Comparison of ENCODE assay signal across 20 mouse cellular contexts in the genomic region with DNA sequence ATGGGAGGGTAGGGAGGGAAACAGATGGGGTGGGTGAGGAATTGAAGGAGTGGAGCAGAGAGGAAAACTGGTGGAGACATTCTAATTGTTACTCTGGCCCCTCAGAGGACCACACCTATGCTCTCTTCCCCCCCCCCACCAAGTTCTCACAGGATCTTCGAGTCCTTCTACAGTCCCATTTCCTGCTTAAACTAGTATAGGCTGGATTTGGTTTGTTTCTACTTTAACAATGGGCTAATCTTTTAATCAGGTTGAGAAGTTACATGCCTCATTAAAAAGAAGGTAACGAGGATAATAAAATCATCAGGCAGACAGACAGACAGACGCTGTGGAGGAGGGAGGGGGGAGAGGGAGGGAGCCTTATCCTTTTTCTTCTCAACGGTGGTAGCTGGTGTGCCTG.
DNase-seq lines count a peak whose midpoint lies in the region; TF ChIP-seq lines count a peak whose summit lies in the region.
"Had no signal": no experiment of that assay in that cellular context is flagged by ENCODE, and none has a peak within 500 bp of the region (broad histone marks: within the 10 kb centered on the region; RNA-seq: fewer than 3 reads in every experiment).

No protein-coding gene starts in this region.

- H3K36me3 ChIP-seq in ES-E14 (ENCODE audit: control insufficient read depth, insufficient read depth, low read length, poor library complexity, severe bottlenecking) = no peaks in the 10 kb centered on the region
- H3K36me3 ChIP-seq: embryonic facial prominence, embryonic 13.5 days; embryonic facial prominence, embryonic 15.5 days; forebrain, embryonic 10.5 days; forebrain, embryonic 12.5 days had no signal

- in situ Hi-C loops in ES-E14 (cut with MboI; ENCODE audit: low sequenced_read_pairs in 2 of 2, unreplicated experiment in 2 of 2) = no loop called here

- H3K27ac ChIP-seq in ES-E14 (ENCODE audit: insufficient read depth, low read depth, low read length, poor library complexity, severe bottlenecking) = no peak overlapping the region
- H3K27ac ChIP-seq: embryonic facial prominence, embryonic 13.5 days; embryonic facial prominence, embryonic 15.5 days; forebrain, embryonic 10.5 days; forebrain, embryonic 12.5 days had no signal

- H3K4me3 ChIP-seq in ES-E14 (ENCODE audit: insufficient read depth in 1 of 2, low read depth in 1 of 2, low read length in 2 of 2, poor library complexity in 1 of 2, severe bottlenecking in 1 of 2) = no peak overlapping the region
- H3K4me3 ChIP-seq: embryonic facial prominence, embryonic 13.5 days; embryonic facial prominence, embryonic 15.5 days; erythroblast, embryonic 14.5 days; forebrain, embryonic 10.5 days; forebrain, embryonic 12.5 days had no signal

- DNase-seq in ES-CJ7 (ENCODE audit: low read depth, low spot score) (peak; percentile 76), ES-E14 (ENCODE audit: low read depth, low spot score) (peak; percentile 47), ZHBTc4 (ENCODE audit: low read depth, low spot score) (peak; percentile 79)
- DNase-seq in thymus, postnatal 4 days = no peak
- no peak for DNase-seq in layer of hippocampus, postnatal 36 days
- DNase-seq: adrenal gland, adult 2 months; adrenal gland, postnatal 10 days; adrenal gland, postnatal 25 days; cerebellum, adult 11 months; cerebellum, adult 18-20 months; cerebellum, adult 8-10 months; cerebellum, adult 9-11 months; cerebellum, postnatal 14 days; cerebellum, postnatal 36 days; embryo, embryonic 11 days had no signal

- H3K4me1 ChIP-seq in ES-E14 (ENCODE audit: control insufficient read depth in 2 of 2, insufficient read depth in 2 of 2, low read length in 2 of 2, poor library complexity in 1 of 2) = peaks cover 2 to 8% of the 10 kb centered on the region in 2 experiments; a peak in 2 of 4 replicates
- H3K4me1 ChIP-seq: embryonic facial prominence, embryonic 15.5 days had no signal

- no peaks in the 10 kb centered on the region for H3K9me3 ChIP-seq in ES-E14 (ENCODE audit: control insufficient read depth, insufficient read depth, low read depth, low read length)
- H3K9me3 ChIP-seq: embryonic facial prominence, embryonic 13.5 days; embryonic facial prominence, embryonic 15.5 days; forebrain, embryonic 10.5 days; forebrain, embryonic 12.5 days had no signal

- no peak overlapping the region for H3K9ac ChIP-seq in ES-E14 (ENCODE audit: insufficient read depth, low read depth, low read length, poor library complexity, severe bottlenecking)
- H3K9ac ChIP-seq: embryonic facial prominence, embryonic 13.5 days; embryonic facial prominence, embryonic 15.5 days; forebrain, embryonic 12.5 days had no signal

TF ChIP-seq in ES-E14, 5 proteins besides CTCF, POLR2A, EP300 and RAD21:
- TF ChIP-seq ZC3H11A (IDR thresholded peaks at IDR 0.05; ENCODE audit: borderline replicate concordance, low read depth, low read length) (no peak), HCFC1 (IDR thresholded peaks at IDR 0.05; ENCODE audit: borderline replicate concordance, insufficient read depth, low read length) (no peak), ZNF384 (IDR thresholded peaks at IDR 0.05; ENCODE audit: low read depth, low read length) (no peak), MAFK (IDR thresholded peaks at IDR 0.05; ENCODE audit: insufficient read depth, low read depth, low read length) (no peak), CHD2 (IDR thresholded peaks at IDR 0.05; ENCODE audit: low read depth, low read length) (no peak)

Comparison
In these comparisons a context has a peak if more than half of its experiments do, and no peak if none do; other contexts are left out.
1. DNase-seq: peak in ES-CJ7 (single experiment), ES-E14 (single experiment) and ZHBTc4 (single experiment); none in thymus, postnatal 4 days (single experiment) and layer of hippocampus, postnatal 36 days (0 of 2).